Mouse (Mus musculus) bone marrow macrophage, adult 2 months (primary cell): ENCODE measurements around the gene Gm13290. TPM values are rescaled to one million over a fixed set of nuclear protein-coding genes. Genes with fewer than 3 reads are reported as not detected.
"Not testable (repeated sequence)": the region's sequence is repeated elsewhere in the genome, so short reads cannot be mapped to it uniquely, and the experiment has no call there.

Experiments used
- H3K27ac ChIP-seq: 2 replicates; pipeline ENCODE4 v1.5.1; 2012; ENCODE audit warnings: low read depth, low read length; ENCODE audit not compliant: insufficient read depth
- H3K4me1 ChIP-seq: 2 replicates; pipeline ENCODE4 v1.6.1; 2012; ENCODE audit warnings: low read length; ENCODE audit not compliant: control insufficient read depth, insufficient read depth
- H3K4me3 ChIP-seq: 2 replicates; pipeline ENCODE4 v1.5.1; 2012; ENCODE audit warnings: mild to moderate bottlenecking, low read length, moderate library complexity; ENCODE audit not compliant: insufficient read depth
- CTCF ChIP-seq: IDR thresholded peaks from 2 replicates; pipeline ENCODE4 v1.5.1; 2012; ENCODE audit warnings: low read depth, mild to moderate bottlenecking, low read length, moderate library complexity
- polyA plus RNA-seq: library from polyadenylated mRNA; stranded (reverse); fragments of >200 nt; gene quantifications from 2 replicates; pipeline ENCODE4 v1.2.4, GENCODE M21; 2012; ENCODE audit not compliant: missing spikeins, insufficient read depth, insufficient read length

The Gm13290 gene
- polyA plus RNA-seq, 1 experiment, result not detected

DNA sequence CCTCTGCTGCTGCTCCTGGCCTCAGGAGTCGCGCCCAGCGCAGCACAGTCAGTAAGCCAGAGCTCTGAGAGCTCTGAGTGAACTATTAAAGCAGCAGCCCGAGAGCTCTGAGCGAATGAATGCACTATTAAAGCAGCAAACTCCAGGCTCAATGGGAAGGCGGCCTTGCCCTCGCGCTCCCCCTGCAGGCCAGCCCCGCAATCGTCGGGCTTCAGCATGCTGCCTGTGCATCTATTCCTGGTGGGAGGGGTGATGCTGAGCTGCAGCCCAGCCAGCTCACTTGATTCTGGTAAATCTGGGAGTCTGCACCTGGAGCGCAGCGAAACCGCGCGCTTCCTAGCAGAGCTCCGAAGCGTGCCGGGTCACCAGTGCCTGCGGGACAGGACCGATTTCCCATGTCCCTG, 16.0 kb upstream of the Gm13290 start:
- TF ChIP-seq CTCF, result peak; percentile 13; the same call in 1 of the 2 replicates
- H3K27ac ChIP-seq, result peak overlapping the region; percentile 59; the same call in 1 of the 2 replicates
- H3K4me3 ChIP-seq, result peak overlapping the region; percentile 60
- H3K4me1 ChIP-seq, result not testable (repeated sequence)

DNA sequence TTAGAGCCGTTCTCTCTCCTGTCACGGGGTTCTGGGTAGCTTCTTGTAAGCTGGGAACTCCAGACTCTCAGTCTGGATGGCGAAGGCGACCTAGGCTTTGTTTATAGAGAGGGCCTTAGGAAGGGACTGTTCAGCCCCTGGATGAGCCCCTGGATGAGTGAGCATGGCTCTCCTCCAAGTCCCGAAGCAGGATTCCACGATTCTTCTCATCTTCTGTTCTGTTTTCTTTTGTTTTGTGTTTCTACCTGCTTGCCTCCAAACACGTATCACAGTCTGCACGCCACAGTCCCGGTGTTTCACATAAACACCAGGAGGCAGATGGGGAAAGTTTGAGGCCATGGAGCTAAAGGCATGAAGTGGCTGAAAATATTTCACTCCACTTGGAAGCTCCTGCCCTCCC, 14.9 kb upstream of the Gm13290 start:
- H3K4me3 ChIP-seq, H3K27ac ChIP-seq: not testable (repeated sequence)

DNA sequence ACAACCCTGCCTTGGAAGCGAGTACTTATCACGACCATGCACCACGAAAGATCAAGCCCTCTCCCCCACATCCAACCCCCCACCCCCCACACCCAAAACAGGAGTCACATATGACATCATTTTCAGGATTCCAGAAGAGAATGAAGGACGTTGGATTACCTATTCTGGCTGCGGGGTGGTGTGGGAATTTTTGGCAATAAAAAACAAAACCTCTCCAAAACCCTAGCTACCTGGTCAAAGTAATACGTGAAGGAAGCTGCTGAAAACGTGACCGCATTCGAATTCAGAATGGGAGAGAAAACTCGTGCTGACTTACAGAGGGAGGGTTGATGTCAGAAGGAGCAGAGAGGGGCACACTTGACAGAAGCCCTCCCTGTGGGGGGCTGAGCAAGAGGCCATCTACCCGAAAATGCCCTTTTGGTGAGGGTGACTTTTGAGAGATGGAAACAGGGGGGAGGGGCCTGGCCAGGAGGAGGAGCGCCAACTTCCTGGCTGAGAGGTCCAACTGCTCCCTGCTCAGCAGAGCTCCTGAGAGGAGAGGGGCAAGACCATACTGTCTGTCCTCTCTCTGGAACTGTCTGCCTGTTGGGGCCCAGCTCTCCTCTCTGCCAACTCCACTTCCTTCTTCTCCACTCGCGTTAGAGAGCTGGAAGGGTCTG, 13.9 kb upstream of the Gm13290 start, which contains the start of gene Gm13283:
TSS of gene Gm13283 (plus strand) at position 510 of the 659 bp plus-strand sequence.
- H3K4me1 ChIP-seq, result not testable (repeated sequence)
- peak within 1 kb of the TSS; percentile 48 for H3K27ac ChIP-seq
- H3K4me3 ChIP-seq, result peak within 1 kb of the TSS; percentile 51

More for the DNA sequence above, 14.9 kb upstream of the Gm13290 start:
- H3K4me1 ChIP-seq, result not testable (repeated sequence)

DNA sequence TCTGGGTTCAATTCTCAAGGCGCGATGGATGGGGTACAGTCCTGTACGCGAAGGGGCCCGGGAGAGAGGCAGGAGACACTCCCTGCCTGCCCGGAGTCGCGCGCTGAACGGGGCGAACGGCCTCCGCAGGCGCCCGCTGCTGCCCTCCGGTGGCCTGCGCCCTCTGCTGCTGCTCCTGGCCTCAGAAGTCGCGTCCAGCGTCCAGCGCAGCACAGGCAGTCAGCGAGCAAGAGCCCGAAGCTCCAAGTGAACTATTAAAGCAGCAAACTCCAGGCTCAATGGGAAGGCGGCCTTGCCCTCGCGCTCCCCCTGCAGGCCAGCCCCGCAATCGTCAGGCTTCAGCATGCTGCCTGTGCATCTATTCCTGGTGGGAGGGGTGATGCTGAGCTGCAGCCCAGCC, 13.2 kb upstream of the Gm13290 start:
- H3K4me3 ChIP-seq, result peak overlapping the region; percentile 51

DNA sequence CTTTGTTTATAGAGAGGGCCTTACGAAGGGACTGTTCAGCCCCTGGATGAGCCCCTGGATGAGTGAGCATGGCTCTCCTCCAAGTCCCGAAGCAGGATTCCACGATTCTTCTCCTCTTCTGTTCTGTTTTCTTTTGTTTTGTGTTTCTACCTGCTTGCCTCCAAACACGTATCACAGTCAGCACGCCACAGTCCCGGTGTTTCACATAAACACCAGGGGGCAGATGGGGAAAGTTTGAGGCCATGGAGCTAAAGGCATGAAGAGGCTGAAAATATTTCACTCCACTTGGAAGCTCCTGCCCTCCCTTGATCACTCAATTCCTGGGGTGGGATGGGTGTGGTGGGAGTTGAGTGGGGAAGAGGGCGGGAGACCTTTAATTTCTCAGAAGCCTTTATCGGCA, 11.9 kb upstream of the Gm13290 start:
- H3K4me1 ChIP-seq, H3K4me3 ChIP-seq, H3K27ac ChIP-seq: not testable (repeated sequence)

More for the DNA sequence above, 13.2 kb upstream of the Gm13290 start:
- H3K4me1 ChIP-seq, result not testable (repeated sequence)
- H3K27ac ChIP-seq, result peak overlapping the region; percentile 48

DNA sequence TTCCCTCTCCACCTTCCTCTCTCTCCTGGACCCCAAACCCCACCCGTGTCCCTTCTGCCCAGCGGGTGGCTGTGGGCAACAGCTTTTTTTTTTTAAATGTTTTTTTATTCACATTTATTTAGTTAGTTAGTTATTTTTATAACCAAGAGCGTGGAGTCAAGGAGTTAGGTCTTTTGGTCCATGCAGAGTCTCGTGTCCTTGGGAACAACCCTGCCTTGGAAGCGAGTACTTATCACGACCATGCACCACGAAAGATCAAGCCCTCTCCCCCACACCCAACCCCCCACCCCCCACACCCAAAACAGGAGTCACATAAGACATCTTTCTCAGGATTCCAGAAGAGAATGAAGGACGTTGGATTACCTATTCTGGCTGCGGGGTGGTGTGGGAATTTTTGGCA, 11.3 kb upstream of the Gm13290 start:
- H3K4me3 ChIP-seq, H3K27ac ChIP-seq, H3K4me1 ChIP-seq: not testable (repeated sequence)

DNA sequence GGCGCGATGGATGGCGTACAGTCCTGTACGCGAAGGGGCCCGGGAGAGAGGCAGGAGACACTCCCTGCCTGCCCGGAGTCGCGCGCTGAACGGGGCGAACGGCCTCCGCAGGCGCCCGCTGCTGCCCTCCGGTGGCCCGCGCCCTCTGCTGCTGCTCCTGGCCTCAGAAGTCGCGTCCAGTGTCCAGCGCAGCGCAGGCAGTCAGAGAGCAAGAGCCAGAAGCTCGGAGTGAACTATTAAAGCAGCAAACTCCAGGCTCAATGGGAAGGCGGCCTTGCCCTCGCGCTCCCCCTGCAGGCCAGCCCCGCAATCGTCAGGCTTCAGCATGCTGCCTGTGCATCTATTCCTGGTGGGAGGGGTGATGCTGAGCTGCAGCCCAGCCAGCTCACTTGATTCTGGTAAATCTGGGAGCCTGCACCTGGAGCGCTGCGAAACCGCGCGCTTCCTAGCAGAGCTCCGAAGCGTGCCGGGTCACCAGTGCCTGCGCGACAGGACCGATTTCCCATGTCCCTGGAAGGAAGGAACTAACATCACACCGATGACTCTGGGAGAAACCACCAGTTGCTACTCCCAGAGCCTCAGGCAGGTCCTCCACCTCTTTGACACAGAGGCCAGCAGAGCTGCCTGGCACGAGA, 10.1 kb upstream of the Gm13290 start:
- peak overlapping the region; percentile 41 for H3K4me3 ChIP-seq
- H3K27ac ChIP-seq, result not testable (repeated sequence)

DNA sequence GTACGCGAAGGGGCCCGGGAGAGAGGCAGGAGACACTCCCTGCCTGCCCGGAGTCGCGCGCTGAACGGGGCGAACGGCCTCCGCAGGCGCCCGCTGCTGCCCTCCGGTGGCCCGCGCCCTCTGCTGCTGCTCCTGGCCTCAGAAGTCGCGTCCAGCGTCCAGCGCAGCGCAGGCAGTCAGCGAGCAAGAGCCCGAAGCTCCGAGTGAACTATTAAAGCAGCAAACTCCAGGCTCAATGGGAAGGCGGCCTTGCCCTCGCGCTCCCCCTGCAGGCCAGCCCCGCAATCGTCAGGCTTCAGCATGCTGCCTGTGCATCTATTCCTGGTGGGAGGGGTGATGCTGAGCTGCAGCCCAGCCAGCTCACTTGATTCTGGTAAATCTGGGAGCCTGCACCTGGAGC, 3.0 kb downstream of the Gm13290 start, which contains the start of gene Gm13289:
TSS of gene Gm13289 (plus strand) at position 301 of the 400 bp plus-strand sequence.
- not testable (repeated sequence) for H3K4me3 ChIP-seq, H3K27ac ChIP-seq, H3K4me1 ChIP-seq

More for the DNA sequence above, 10.1 kb upstream of the Gm13290 start:
- not testable (repeated sequence) for H3K4me1 ChIP-seq

DNA sequence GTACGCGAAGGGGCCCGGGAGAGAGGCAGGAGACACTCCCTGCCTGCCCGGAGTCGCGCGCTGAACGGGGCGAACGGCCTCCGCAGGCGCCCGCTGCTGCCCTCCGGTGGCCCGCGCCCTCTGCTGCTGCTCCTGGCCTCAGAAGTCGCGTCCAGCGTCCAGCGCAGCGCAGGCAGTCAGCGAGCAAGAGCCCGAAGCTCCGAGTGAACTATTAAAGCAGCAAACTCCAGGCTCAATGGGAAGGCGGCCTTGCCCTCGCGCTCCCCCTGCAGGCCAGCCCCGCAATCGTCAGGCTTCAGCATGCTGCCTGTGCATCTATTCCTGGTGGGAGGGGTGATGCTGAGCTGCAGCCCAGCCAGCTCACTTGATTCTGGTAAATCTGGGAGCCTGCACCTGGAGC, 5.9 kb downstream of the Gm13290 start, which contains the start of gene Gm13272:
TSS of gene Gm13272 (plus strand) at position 301 of the 400 bp plus-strand sequence.
- not testable (repeated sequence) for H3K27ac ChIP-seq, H3K4me3 ChIP-seq, H3K4me1 ChIP-seq

DNA sequence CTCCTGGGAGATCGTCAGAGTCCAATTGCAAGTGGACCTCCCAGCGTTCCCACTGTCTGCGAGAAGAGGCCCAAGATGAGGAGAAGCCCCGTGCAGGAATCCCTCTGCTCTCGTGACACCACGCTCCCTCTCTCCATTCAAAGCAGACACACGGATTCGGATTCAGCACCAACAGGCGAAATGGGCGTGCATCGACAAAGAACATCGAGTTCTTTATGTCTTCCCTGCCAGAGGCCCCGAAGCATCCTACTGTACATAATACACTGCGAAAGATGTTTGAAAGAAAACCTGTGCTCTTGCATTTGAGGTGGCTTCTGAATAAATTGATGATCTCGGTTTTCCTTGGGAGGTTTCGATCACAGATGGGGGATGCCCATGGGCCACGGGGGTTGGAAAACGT, 6.7 kb downstream of the Gm13290 start:
- not testable (repeated sequence) for H3K27ac ChIP-seq, H3K4me1 ChIP-seq, H3K4me3 ChIP-seq

DNA sequence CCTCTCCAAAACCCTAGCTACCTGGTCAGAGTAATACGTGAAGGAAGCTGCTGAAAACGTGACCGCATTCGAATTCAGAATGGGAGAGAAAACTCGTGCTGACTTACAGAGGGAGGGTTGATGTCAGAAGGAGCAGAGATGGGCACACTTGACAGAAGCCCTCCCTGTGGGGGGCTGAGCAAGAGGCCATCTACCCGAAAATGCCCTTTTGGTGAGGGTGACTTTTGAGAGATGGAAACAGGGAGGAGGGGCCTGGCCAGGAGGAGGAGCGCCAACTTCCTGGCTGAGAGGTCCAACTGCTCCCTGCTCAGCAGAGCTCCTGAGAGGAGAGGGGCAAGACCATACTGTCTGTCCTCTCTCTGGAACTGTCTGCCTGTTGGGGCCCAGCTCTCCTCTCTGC, 8.2 kb downstream of the Gm13290 start, which contains the start of gene Ifnz:
TSS of gene Ifnz (plus strand) at position 301 of the 400 bp plus-strand sequence.
- peak within 1 kb of the TSS; percentile 44 for H3K4me3 ChIP-seq
- not testable (repeated sequence) for H3K27ac ChIP-seq, H3K4me1 ChIP-seq

DNA sequence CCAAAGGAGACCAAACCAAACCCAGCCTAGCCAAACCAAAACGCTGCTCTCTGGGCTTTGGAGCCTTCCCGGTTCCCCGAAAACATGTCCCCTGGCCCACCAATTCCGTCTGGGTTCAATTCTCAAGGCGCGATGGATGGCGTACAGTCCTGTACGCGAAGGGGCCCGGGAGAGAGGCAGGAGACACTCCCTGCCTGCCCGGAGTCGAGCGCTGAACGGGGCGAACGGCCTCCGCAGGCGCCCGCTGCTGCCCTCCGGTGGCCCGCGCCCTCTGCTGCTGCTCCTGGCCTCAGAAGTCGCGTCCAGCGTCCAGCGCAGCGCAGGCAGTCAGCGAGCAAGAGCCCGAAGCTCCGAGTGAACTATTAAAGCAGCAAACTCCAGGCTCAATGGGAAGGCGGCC, 8.7 kb downstream of the Gm13290 start:
- not testable (repeated sequence) for H3K27ac ChIP-seq, H3K4me1 ChIP-seq
- H3K4me3 ChIP-seq, result peak overlapping the region; percentile 44

DNA sequence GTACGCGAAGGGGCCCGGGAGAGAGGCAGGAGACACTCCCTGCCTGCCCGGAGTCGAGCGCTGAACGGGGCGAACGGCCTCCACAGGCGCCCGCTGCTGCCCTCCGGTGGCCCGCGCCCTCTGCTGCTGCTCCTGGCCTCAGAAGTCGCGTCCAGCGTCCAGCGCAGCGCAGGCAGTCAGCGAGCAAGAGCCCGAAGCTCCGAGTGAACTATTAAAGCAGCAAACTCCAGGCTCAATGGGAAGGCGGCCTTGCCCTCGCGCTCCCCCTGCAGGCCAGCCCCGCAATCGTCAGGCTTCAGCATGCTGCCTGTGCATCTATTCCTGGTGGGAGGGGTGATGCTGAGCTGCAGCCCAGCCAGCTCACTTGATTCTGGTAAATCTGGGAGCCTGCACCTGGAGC, 11.8 kb downstream of the Gm13290 start, which contains the start of gene Gm13276:
TSS of gene Gm13276 (plus strand) at position 301 of the 400 bp plus-strand sequence.
- H3K27ac ChIP-seq, H3K4me1 ChIP-seq, H3K4me3 ChIP-seq: not testable (repeated sequence)

DNA sequence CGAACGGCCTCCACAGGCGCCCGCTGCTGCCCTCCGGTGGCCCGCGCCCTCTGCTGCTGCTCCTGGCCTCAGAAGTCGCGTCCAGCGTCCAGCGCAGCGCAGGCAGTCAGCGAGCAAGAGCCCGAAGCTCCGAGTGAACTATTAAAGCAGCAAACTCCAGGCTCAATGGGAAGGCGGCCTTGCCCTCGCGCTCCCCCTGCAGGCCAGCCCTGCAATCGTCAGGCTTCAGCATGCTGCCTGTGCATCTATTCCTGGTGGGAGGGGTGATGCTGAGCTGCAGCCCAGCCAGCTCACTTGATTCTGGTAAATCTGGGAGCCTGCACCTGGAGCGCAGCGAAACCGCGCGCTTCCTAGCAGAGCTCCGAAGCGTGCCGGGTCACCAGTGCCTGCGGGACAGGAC, 14.8 kb downstream of the Gm13290 start, which contains the start of gene Gm13277:
TSS of gene Gm13277 (plus strand) at position 231 of the 400 bp plus-strand sequence.
- H3K4me3 ChIP-seq, H3K4me1 ChIP-seq, H3K27ac ChIP-seq: not testable (repeated sequence)

DNA sequence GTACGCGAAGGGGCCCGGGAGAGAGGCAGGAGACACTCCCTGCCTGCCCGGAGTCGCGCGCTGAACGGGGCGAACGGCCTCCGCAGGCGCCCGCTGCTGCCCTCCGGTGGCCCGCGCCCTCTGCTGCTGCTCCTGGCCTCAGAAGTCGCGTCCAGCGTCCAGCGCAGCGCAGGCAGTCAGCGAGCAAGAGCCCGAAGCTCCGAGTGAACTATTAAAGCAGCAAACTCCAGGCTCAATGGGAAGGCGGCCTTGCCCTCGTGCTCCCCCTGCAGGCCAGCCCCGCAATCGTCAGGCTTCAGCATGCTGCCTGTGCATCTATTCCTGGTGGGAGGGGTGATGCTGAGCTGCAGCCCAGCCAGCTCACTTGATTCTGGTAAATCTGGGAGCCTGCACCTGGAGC, 17.6 kb downstream of the Gm13290 start, which contains the start of gene Gm13278:
TSS of gene Gm13278 (plus strand) at position 301 of the 400 bp plus-strand sequence.
- not testable (repeated sequence) for H3K27ac ChIP-seq, H3K4me1 ChIP-seq

More for the DNA sequence above, 17.6 kb downstream of the Gm13290 start, which contains the start of gene Gm13278:
- not testable (repeated sequence) for H3K4me3 ChIP-seq
